Mouse (Mus musculus) intestine, postnatal 0 days (tissue): ENCODE data around the gene Six5. TPM values are rescaled to one million over a fixed set of nuclear protein-coding genes. Genes with fewer than 3 reads are reported as not detected.

Experiments
- ATAC-seq: fragments of 200-750 bp; cut with Nextera tagmentation; 2 replicates; pipeline ENCODE4 v1.8.0; 2017; ENCODE audit warnings: mild to moderate bottlenecking, moderate TSS enrichment, moderate library complexity
- H3K27ac ChIP-seq: fragments of 300-500 bp; sonication (generic); 2 replicates; pipeline ENCODE4 v1.5.1; 2014; ENCODE audit warnings: mild to moderate bottlenecking, low read depth, low read length, moderate library complexity
- H3K27me3 ChIP-seq: fragments of 300-500 bp; sonication (generic); replicated peaks from 2 replicates; pipeline ENCODE4 v1.6.1; 2014; ENCODE audit warnings: low read length, mixed read lengths; ENCODE audit not compliant: control insufficient read depth, insufficient read depth
- H3K36me3 ChIP-seq: fragments of 300-500 bp; sonication (generic); 2 replicates; pipeline ENCODE4 v1.6.1; 2014; ENCODE audit warnings: mild to moderate bottlenecking, moderate library complexity; ENCODE audit not compliant: control insufficient read depth, insufficient read depth
- H3K4me1 ChIP-seq: fragments of 300-500 bp; sonication (generic); replicated peaks from 2 replicates; pipeline ENCODE4 v1.6.1; 2014; ENCODE audit warnings: antibody characterized with exemption, low read length, mixed read lengths; ENCODE audit not compliant: control insufficient read depth, insufficient read depth
- H3K4me2 ChIP-seq: fragments of 300-500 bp; sonication (generic); replicated peaks from 2 replicates; pipeline ENCODE4 v1.6.1; 2014; ENCODE audit warnings: low read depth, mild to moderate bottlenecking, moderate library complexity
- H3K4me3 ChIP-seq: fragments of 300-500 bp; sonication (generic); 2 replicates; pipeline ENCODE4 v1.5.1; 2014; ENCODE audit warnings: low read depth, low read length
- H3K9ac ChIP-seq: fragments of 300-500 bp; sonication (generic); 2 replicates; pipeline ENCODE4 v1.6.1; 2014; ENCODE audit warnings: mild to moderate bottlenecking, low read depth, low read length
- H3K9me3 ChIP-seq: fragments of 300-500 bp; sonication (generic); 2 replicates; pipeline ENCODE4 v1.6.1; 2016; ENCODE audit warnings: mixed run types; ENCODE audit not compliant: control insufficient read depth
- CTCF ChIP-seq: sonication (generic); IDR thresholded peaks from 2 replicates; pipeline ENCODE4 v1.5.1; 2016; ENCODE audit warnings: low read depth, mild to moderate bottlenecking, control low read depth, antibody characterized with exemption, moderate library complexity
- WGBS: fragments of 180-500 bp; shearing (Covaris S2); extraction: QIAGEN DNeasy Blood & Tissue Kit; methylation state at CpG from one replicate; pipeline ENCODE4 v1.1.7; 2014; 5-methylcytosine and 5-hydroxymethylcytosine counted together
- polyA plus RNA-seq: library from polyadenylated mRNA; unstranded; fragments of >200 nt; fragmentation: Nextera tagmentation; extraction: Ambion mirVana; gene quantifications from 2 replicates; pipeline ENCODE4 v1.2.1, GENCODE M21; 2015

The Six5 gene
- polyA plus RNA-seq, 1 experiment from 2014 or later = 5.1 TPM

DNA sequence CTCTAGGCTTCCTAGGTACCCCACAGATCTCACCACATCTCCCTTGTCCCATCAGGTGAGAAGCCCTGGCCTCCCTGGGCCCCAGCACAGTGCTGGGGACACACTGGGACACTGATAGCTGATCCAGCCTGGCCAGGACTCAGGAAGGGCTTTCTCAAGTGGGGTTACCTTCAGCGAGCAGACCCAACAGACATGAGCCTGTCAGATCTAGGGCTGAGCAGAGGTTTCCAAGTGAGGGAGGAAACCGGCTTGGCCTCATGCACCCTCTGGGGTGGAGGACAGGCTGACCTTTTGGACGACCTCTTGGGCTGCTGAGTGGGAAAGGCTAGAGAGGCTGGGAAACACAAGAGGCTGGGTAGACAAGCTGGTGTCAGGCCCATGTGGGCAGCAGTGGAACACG, 43.2 kb upstream of the Six5 start:
- Histone ChIP-seq H3K4me1 (no peaks in the 10 kb centered on the region), H3K9ac (no peak overlapping the region), H3K36me3 (peaks cover 73% of the 10 kb centered on the region), H3K4me2 (no peak overlapping the region), H3K9me3 (no peaks in the 10 kb centered on the region), H3K27ac (no peak overlapping the region), H3K27me3 (no peaks in the 10 kb centered on the region), H3K4me3 (no peak overlapping the region)
- 71% methylated on average over 4 of the region's 4 CpGs for WGBS
- no peak for ATAC-seq
- no peak for TF ChIP-seq CTCF

DNA sequence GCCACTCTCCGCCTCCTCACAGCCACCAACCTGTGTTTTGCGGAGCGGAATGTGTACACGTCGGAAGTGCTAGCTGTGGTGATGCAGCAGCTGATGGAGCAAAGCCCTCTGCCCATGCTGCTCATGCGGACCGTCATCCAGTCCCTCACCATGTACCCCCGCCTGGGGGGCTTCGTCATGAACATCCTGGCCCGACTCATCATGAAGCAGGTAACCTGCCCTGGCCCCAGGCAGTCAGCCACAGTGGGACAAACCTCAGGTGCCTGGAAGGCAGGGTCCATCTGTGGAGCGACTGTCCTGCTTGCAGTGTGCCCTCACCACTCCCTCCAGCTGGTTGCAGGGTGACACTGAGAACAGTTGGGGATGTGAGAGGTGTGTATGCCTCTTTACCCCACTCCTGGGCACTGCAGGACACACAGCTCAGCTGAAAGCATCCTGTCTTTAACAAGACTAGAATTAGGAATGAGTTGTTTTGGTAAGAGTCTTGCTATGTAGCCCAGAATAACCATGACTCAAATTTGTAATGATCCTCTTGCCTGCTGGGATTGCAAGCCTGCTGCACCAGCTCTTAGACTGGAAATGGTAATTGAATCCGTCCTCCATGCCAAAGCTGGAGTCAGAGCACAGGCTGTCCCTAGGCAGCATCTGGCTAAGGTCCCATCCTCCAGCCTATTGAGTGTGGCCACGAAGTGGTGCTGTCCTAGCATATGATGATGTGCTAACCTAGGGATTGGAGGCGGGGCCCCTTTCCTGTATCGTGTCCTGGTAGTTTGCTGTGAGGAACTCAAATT, 41.9 kb upstream of the Six5 start:
- WGBS = 87% methylated on average over 15 of the region's 15 CpGs
- TF ChIP-seq CTCF = no peak
- peaks cover 59% of the 10 kb centered on the region for H3K36me3 ChIP-seq

DNA sequence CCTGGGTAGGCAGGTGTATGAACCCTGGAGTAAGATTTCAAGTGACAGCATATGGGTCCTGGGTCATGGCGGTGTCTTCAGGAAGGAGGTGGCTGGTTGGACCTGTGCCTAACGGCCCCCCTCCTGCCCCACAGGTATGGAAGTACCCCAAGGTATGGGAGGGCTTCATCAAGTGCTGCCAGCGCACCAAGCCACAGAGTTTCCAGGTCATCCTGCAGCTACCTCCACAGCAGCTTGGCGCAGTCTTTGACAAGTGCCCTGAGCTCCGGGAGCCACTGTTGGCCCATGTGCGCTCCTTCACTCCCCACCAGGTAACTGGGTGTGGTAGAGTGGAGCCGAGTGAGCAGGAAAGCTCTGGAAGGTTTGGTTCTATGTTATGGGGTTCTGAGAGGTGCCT, 41.3 kb upstream of the Six5 start:
- H3K36me3 ChIP-seq = peaks cover 53% of the 10 kb centered on the region
- WGBS = 93% methylated on average over 7 of the region's 7 CpGs
- H3K9ac ChIP-seq = no peak overlapping the region
- TF ChIP-seq CTCF = no peak
- no peak overlapping the region for H3K4me2 ChIP-seq
- no peak overlapping the region for H3K4me3 ChIP-seq
- H3K9me3 ChIP-seq = no peaks in the 10 kb centered on the region
- no peak overlapping the region for H3K27ac ChIP-seq
- ATAC-seq = no peak
- H3K4me1 ChIP-seq = no peaks in the 10 kb centered on the region
- no peaks in the 10 kb centered on the region for H3K27me3 ChIP-seq

More for the DNA sequence above, 41.9 kb upstream of the Six5 start:
- Histone ChIP-seq H3K27ac (no peak overlapping the region), H3K27me3 (no peaks in the 10 kb centered on the region), H3K4me3 (no peak overlapping the region), H3K9ac (no peak overlapping the region), H3K4me2 (no peak overlapping the region), H3K4me1 (no peaks in the 10 kb centered on the region), H3K9me3 (no peaks in the 10 kb centered on the region)
- ATAC-seq = no peak

DNA sequence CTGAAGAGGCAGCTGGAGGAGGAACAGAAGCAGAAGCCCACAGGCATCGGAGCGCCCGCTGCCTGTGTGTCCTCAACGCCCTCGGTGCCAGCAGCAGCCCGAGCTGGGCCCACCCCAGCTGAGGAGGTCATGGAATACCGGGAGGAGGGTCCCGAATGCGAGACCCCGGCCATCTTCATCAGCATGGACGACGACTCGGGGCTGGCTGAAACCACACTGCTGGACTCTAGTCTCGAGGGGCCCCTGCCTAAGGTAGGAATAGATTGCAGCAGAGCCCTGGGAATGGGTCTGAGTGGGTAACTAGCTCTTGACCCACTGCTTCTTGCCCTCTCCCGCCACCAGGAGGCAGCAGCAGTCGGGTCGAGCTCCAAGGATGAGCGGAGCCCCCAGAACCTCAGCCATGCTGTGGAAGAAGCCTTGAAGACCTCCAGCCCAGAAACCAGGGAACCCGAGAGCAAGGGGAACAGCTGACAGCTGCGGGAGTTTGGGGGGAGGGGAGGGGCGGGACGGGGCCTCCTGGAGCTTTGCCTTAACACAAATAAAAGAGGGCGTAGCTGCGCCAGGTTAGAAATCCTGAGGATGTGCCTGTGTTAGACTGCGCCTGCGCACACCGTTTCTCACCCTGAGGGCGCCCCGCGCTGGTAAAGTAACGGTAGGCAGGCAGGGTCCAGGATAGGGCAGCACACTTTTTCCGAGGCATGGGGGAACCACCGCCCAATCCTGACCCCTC, 40.2 kb upstream of the Six5 start, which contains the start of gene Rsph6a:
Gene Rsph6a (plus strand): TSS at position 644 of the 730 bp plus-strand sequence.
- TF ChIP-seq CTCF = peak; percentile 75

DNA sequence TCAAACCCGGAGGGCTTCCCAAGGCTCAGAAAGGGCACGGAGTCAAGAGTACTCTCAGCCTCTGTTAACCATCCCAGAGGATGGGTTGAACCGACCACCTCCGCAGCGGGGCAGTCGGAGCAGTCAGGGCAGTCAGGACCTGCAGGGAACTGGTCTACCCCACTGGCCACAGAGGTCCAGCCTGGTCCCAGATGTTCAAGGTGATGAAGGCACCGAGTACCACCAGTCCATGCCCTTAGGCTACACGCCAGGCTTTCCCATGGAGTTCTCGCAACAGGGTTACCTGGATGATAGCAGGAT, 39.7 kb upstream of the Six5 start:
- H3K9me3 ChIP-seq = no peaks in the 10 kb centered on the region
- no peak for ATAC-seq

More for the DNA sequence above, 40.2 kb upstream of the Six5 start, which contains the start of gene Rsph6a:
- 40% methylated on average over 33 of the region's 33 CpGs for WGBS
- Histone ChIP-seq H3K4me2 (no peak within 1 kb of the TSS), H3K4me3 (no peak within 1 kb of the TSS), H3K27ac (no peak within 1 kb of the TSS), H3K27me3 (no peaks in the 10 kb centered on the region), H3K9me3 (no peaks in the 10 kb centered on the region), H3K4me1 (no peaks in the 10 kb centered on the region), H3K9ac (no peak within 1 kb of the TSS), H3K36me3 (peaks cover 42% of the 10 kb centered on the region)
- 0 out of 2 replicates have a peak, but pooled peaks have one; percentile 30 for ATAC-seq

DNA sequence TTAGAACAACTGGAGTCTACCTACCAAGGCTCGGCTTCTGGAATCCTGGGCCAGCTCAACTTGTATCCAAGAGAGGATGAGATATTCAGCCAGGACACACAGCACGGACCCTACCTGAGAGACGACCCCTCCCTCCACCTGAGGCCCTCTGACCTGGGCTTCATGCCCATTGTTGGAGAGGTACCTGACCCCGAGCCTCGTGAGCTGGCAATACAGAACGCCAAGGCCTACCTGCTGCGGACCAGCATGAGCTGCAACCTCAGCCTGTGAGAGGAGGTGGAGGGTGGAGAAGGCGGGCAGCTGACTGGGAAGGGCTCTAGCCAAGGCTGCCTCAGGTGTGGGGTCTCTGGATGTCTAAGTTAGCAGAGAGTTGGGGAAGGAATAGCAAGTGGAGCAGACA, 39.3 kb upstream of the Six5 start:
- Histone ChIP-seq H3K9me3 (no peaks in the 10 kb centered on the region), H3K36me3 (peaks cover 33% of the 10 kb centered on the region), H3K27ac (no peak overlapping the region), H3K4me2 (no peak overlapping the region), H3K4me3 (no peak overlapping the region), H3K4me1 (no peaks in the 10 kb centered on the region), H3K27me3 (no peaks in the 10 kb centered on the region), H3K9ac (no peak overlapping the region)
- 92% methylated on average over 8 of the region's 8 CpGs for WGBS
- ATAC-seq = no peak
- no peak for TF ChIP-seq CTCF

More for the DNA sequence above, 39.7 kb upstream of the Six5 start:
- no peaks in the 10 kb centered on the region for H3K27me3 ChIP-seq
- WGBS = 77% methylated on average over 9 of the region's 9 CpGs
- no peak overlapping the region for H3K4me2 ChIP-seq
- peaks cover 37% of the 10 kb centered on the region for H3K36me3 ChIP-seq
- H3K9ac ChIP-seq = no peak overlapping the region
- H3K4me3 ChIP-seq = no peak overlapping the region
- H3K27ac ChIP-seq = no peak overlapping the region
- H3K4me1 ChIP-seq = no peaks in the 10 kb centered on the region
- no peak for TF ChIP-seq CTCF
